Mouse (Mus musculus): ENCODE data around the gene Trim71. TPM values are rescaled to one million over a fixed set of nuclear protein-coding genes. Genes with fewer than 3 reads are reported as not detected.

The Trim71 gene
- polyA plus RNA-seq, 1 experiment: 0.78 TPM

GRCm38 (mm10) chr9:114584183-114585016 lies 20.2 kb upstream of the Trim71 start:
- TF ChIP-seq CTCF (IDR thresholded peaks at IDR 0.05; ENCODE audit: control insufficient read depth, insufficient read depth, insufficient replicate concordance, low read depth, low read length): no peak
- no peak for TF ChIP-seq POLR2A (IDR thresholded peaks at IDR 0.05; ENCODE audit: control insufficient read depth, low read depth, low read length)
- H3K4me3 ChIP-seq (ENCODE audit: control insufficient read depth, low read depth, low read length): peak overlapping the region; percentile 82
- no peaks in the 10 kb centered on the region for H3K27me3 ChIP-seq (ENCODE audit: control insufficient read depth, insufficient read depth, low read length)
- no peaks in the 10 kb centered on the region; the same call in 1 of the 2 replicates for H3K4me1 ChIP-seq (ENCODE audit: control insufficient read depth, insufficient read depth, low read length)
- H3K27ac ChIP-seq (ENCODE audit: control insufficient read depth, insufficient read depth, low read depth, low read length): no peak overlapping the region
- H3K36me3 ChIP-seq (ENCODE audit: control insufficient read depth, insufficient read depth, low read length): no peaks in the 10 kb centered on the region; the same call in 1 of the 2 replicates

- H3K4me3 ChIP-seq (ENCODE audit: control insufficient read depth, low read depth, low read length): peak overlapping the region; percentile 82
- H3K36me3 ChIP-seq (ENCODE audit: control insufficient read depth, insufficient read depth, low read length): no peaks in the 10 kb centered on the region; the same call in 1 of the 2 replicates
- peaks cover 1% of the 10 kb centered on the region; the same call in 1 of the 2 replicates for H3K4me1 ChIP-seq (ENCODE audit: control insufficient read depth, insufficient read depth, low read length)
- TF ChIP-seq POLR2A (IDR thresholded peaks at IDR 0.05; ENCODE audit: control insufficient read depth, low read depth, low read length): no peak
- TF ChIP-seq CTCF (IDR thresholded peaks at IDR 0.05; ENCODE audit: control insufficient read depth, insufficient read depth, insufficient replicate concordance, low read depth, low read length): peak; percentile 87
- H3K27me3 ChIP-seq (ENCODE audit: control insufficient read depth, insufficient read depth, low read length): no peaks in the 10 kb centered on the region
- no peak overlapping the region for H3K27ac ChIP-seq (ENCODE audit: control insufficient read depth, insufficient read depth, low read depth, low read length)
Observed at GRCm38 (mm10) chr9:114583812-114584182, 19.6 kb upstream of the Trim71 start.

- TF ChIP-seq POLR2A (IDR thresholded peaks at IDR 0.05; ENCODE audit: control insufficient read depth, low read depth, low read length) (no peak), CTCF (IDR thresholded peaks at IDR 0.05; ENCODE audit: control insufficient read depth, insufficient read depth, insufficient replicate concordance, low read depth, low read length) (no peak)
- Histone ChIP-seq H3K27me3 (ENCODE audit: control insufficient read depth, insufficient read depth, low read length) (no peaks in the 10 kb centered on the region), H3K27ac (ENCODE audit: control insufficient read depth, insufficient read depth, low read depth, low read length) (no peak overlapping the region), H3K4me3 (ENCODE audit: control insufficient read depth, low read depth, low read length) (no peak overlapping the region), H3K4me1 (ENCODE audit: control insufficient read depth, insufficient read depth, low read length) (peaks cover 2% of the 10 kb centered on the region; the same call in 1 of the 2 replicates), H3K36me3 (ENCODE audit: control insufficient read depth, insufficient read depth, low read length) (no peaks in the 10 kb centered on the region)
Observed at GRCm38 (mm10) chr9:114578646-114579045, 14.5 kb upstream of the Trim71 start.

GRCm38 (mm10) chr9:114576001-114576400 lies 11.8 kb upstream of the Trim71 start:
- Histone ChIP-seq H3K4me3 (ENCODE audit: control insufficient read depth, low read depth, low read length) (no peak overlapping the region), H3K4me1 (ENCODE audit: control insufficient read depth, insufficient read depth, low read length) (peaks cover 2% of the 10 kb centered on the region; the same call in 1 of the 2 replicates), H3K36me3 (ENCODE audit: control insufficient read depth, insufficient read depth, low read length) (no peaks in the 10 kb centered on the region), H3K27me3 (ENCODE audit: control insufficient read depth, insufficient read depth, low read length) (no peaks in the 10 kb centered on the region), H3K27ac (ENCODE audit: control insufficient read depth, insufficient read depth, low read depth, low read length) (no peak overlapping the region)
- TF ChIP-seq POLR2A (IDR thresholded peaks at IDR 0.05; ENCODE audit: control insufficient read depth, low read depth, low read length): no peak

GRCm38 (mm10) chr9:114573528-114573927 lies 9.4 kb upstream of the Trim71 start:
- H3K4me3 ChIP-seq (ENCODE audit: control insufficient read depth, low read depth, low read length): no peak overlapping the region
- TF ChIP-seq CTCF (IDR thresholded peaks at IDR 0.05; ENCODE audit: control insufficient read depth, insufficient read depth, insufficient replicate concordance, low read depth, low read length): no peak
- no peak for TF ChIP-seq POLR2A (IDR thresholded peaks at IDR 0.05; ENCODE audit: control insufficient read depth, low read depth, low read length)
- no peaks in the 10 kb centered on the region for H3K36me3 ChIP-seq (ENCODE audit: control insufficient read depth, insufficient read depth, low read length)
- H3K27me3 ChIP-seq (ENCODE audit: control insufficient read depth, insufficient read depth, low read length): no peaks in the 10 kb centered on the region
- no peak overlapping the region for H3K27ac ChIP-seq (ENCODE audit: control insufficient read depth, insufficient read depth, low read depth, low read length)
- no peaks in the 10 kb centered on the region for H3K4me1 ChIP-seq (ENCODE audit: control insufficient read depth, insufficient read depth, low read length)

GRCm38 (mm10) chr9:114568682-114569474 lies 4.7 kb upstream of the Trim71 start:
- Histone ChIP-seq H3K27me3 (ENCODE audit: control insufficient read depth, insufficient read depth, low read length) (no peaks in the 10 kb centered on the region), H3K27ac (ENCODE audit: control insufficient read depth, insufficient read depth, low read depth, low read length) (no peak overlapping the region), H3K36me3 (ENCODE audit: control insufficient read depth, insufficient read depth, low read length) (no peaks in the 10 kb centered on the region), H3K4me3 (ENCODE audit: control insufficient read depth, low read depth, low read length) (no peak overlapping the region), H3K4me1 (ENCODE audit: control insufficient read depth, insufficient read depth, low read length) (peaks cover 9% of the 10 kb centered on the region)
- TF ChIP-seq POLR2A (IDR thresholded peaks at IDR 0.05; ENCODE audit: control insufficient read depth, low read depth, low read length) (no peak), CTCF (IDR thresholded peaks at IDR 0.05; ENCODE audit: control insufficient read depth, insufficient read depth, insufficient replicate concordance, low read depth, low read length) (no peak)

GRCm38 (mm10) chr9:114564667-114565066 lies 498 bp upstream of the Trim71 start:
- Histone ChIP-seq H3K4me1 (ENCODE audit: control insufficient read depth, insufficient read depth, low read length) (peaks cover 29% of the 10 kb centered on the region), H3K4me3 (ENCODE audit: control insufficient read depth, low read depth, low read length) (no peak overlapping the region), H3K36me3 (ENCODE audit: control insufficient read depth, insufficient read depth, low read length) (no peaks in the 10 kb centered on the region), H3K27ac (ENCODE audit: control insufficient read depth, insufficient read depth, low read depth, low read length) (no peak overlapping the region), H3K27me3 (ENCODE audit: control insufficient read depth, insufficient read depth, low read length) (peaks cover 6% of the 10 kb centered on the region)
- TF ChIP-seq CTCF (IDR thresholded peaks at IDR 0.05; ENCODE audit: control insufficient read depth, insufficient read depth, insufficient replicate concordance, low read depth, low read length) (no peak), POLR2A (IDR thresholded peaks at IDR 0.05; ENCODE audit: control insufficient read depth, low read depth, low read length) (no peak)
